Mouse (Mus musculus): ENCODE data around the gene Lhx8.

DNA sequence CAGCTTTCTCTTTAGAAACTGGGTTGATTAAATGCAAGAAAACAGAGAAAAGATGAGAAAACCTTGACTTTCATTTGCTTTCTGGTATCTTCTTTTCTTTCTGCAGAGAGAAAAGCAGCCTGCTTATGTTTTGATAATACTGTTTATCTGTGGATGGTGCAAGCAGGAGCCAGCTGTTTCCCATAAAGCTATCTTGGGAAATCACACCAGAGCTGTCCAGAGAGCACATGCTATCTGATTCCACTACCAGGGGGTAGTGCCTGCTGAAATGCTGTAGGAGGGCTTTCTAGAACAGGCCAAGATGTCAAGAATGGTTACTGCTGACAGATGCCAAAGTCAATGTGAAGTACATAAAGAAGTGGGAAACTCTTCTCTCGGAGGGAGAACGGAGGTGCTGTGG, 43.2 kb downstream of the Lhx8 start:
- TF ChIP-seq POLR2A (IDR thresholded peaks at IDR 0.05; ENCODE audit: extremely low read depth, insufficient read depth, low read length) (no peak), CTCF (IDR thresholded peaks at IDR 0.05; ENCODE audit: low read depth, low read length) (no peak)

Measured in liver, adult 2 months (tissue).